Mouse (Mus musculus) midbrain, embryonic 11.5 days (tissue): ENCODE measurements at regions not wholly inside any gene's neighbourhood (a gene's known extent, or its start where the extent isn't known, plus 50 kb on each side); places are given as distances from the start of the nearest gene placed in this dataset.

ENCODE experiments used
- ATAC-seq: fragments of 200-750 bp; cut with Nextera tagmentation; 2 replicates; pipeline ENCODE4 v1.8.0; 2017; ENCODE audit warnings: moderate TSS enrichment, moderate library complexity; ENCODE audit not compliant: low FRiP score
- DNase-seq: peaks from one replicate; pipeline ENCODE4 v3.0.0; 2015; ENCODE audit warnings: low spot score; ENCODE audit errors: missing footprints
- H3K27ac ChIP-seq: fragments of 300-500 bp; sonication (generic); 2 replicates; pipeline ENCODE4 v1.5.1; 2014; ENCODE audit warnings: low read depth, low read length
- H3K27me3 ChIP-seq: fragments of 300-500 bp; sonication (generic); 2 replicates; pipeline ENCODE4 v1.6.1; 2014; ENCODE audit warnings: mild to moderate bottlenecking, low read length, moderate library complexity, mixed read lengths; ENCODE audit not compliant: control insufficient read depth, insufficient read depth
- H3K36me3 ChIP-seq: fragments of 300-500 bp; sonication (generic); 2 replicates; pipeline ENCODE4 v1.6.1; 2014; ENCODE audit warnings: mild to moderate bottlenecking, low read length, moderate library complexity, mixed read lengths; ENCODE audit not compliant: control insufficient read depth, insufficient read depth
- H3K4me1 ChIP-seq: fragments of 300-500 bp; sonication (generic); 2 replicates; pipeline ENCODE4 v1.6.1; 2014; ENCODE audit warnings: low read length; ENCODE audit not compliant: control insufficient read depth, insufficient read depth
- H3K4me2 ChIP-seq: fragments of 300-500 bp; sonication (generic); 2 replicates; pipeline ENCODE4 v1.6.1; 2014; ENCODE audit warnings: mild to moderate bottlenecking, moderate library complexity
- H3K4me3 ChIP-seq: fragments of 300-500 bp; sonication (generic); 2 replicates; pipeline ENCODE4 v1.5.1; 2014; ENCODE audit warnings: low read depth, low read length
- H3K9ac ChIP-seq: fragments of 300-500 bp; sonication (generic); 2 replicates; pipeline ENCODE4 v1.6.1; 2014; ENCODE audit warnings: low read length
- H3K9me3 ChIP-seq: fragments of 300-500 bp; sonication (generic); 2 replicates; pipeline ENCODE4 v1.6.1; 2016; ENCODE audit warnings: low read length; ENCODE audit not compliant: control insufficient read depth
- WGBS: fragments of 180-500 bp; shearing (Covaris S2); extraction: QIAGEN DNeasy Blood & Tissue Kit; methylation state at CpG from one replicate; pipeline ENCODE4 v1.1.7; 2014; 5-methylcytosine and 5-hydroxymethylcytosine counted together

GRCm38 (mm10) chr9:51476511-51477056 is 147.9 kb upstream of the 1810046K07Rik start:
- H3K27ac ChIP-seq, result no peak overlapping the region
- H3K27me3 ChIP-seq, result no peaks in the 10 kb centered on the region
- no peaks in the 10 kb centered on the region for H3K9me3 ChIP-seq
- H3K4me1 ChIP-seq, result no peaks in the 10 kb centered on the region
- H3K4me3 ChIP-seq, result no peak overlapping the region
- H3K36me3 ChIP-seq, result no peaks in the 10 kb centered on the region
- 70% methylated on average over 3 of the region's 3 CpGs for WGBS
- H3K4me2 ChIP-seq, result no peak overlapping the region
- no peak overlapping the region for H3K9ac ChIP-seq
- ATAC-seq, result no peak
- DNase-seq, result no peak

GRCm38 (mm10) chr9:51487840-51488239 is 159.1 kb upstream of the 1810046K07Rik start:
- DNase-seq, result no peak
- H3K36me3 ChIP-seq, result no peaks in the 10 kb centered on the region
- ATAC-seq, result no peak
- H3K4me3 ChIP-seq, result no peak overlapping the region
- H3K9me3 ChIP-seq, result no peaks in the 10 kb centered on the region
- no peak overlapping the region for H3K9ac ChIP-seq
- H3K27ac ChIP-seq, result no peak overlapping the region
- H3K4me1 ChIP-seq, result no peaks in the 10 kb centered on the region
- no peaks in the 10 kb centered on the region for H3K27me3 ChIP-seq
- WGBS, result 69% methylated on average over 3 of the region's 3 CpGs
- H3K4me2 ChIP-seq, result no peak overlapping the region

GRCm38 (mm10) chr9:51507265-51507913 is 178.7 kb upstream of the 1810046K07Rik start:
- ATAC-seq (no peak), DNase-seq (no peak)
- no peak overlapping the region for H3K4me2 ChIP-seq
- H3K9ac ChIP-seq, result no peak overlapping the region
- H3K4me1 ChIP-seq, result no peaks in the 10 kb centered on the region
- H3K27me3 ChIP-seq, result no peaks in the 10 kb centered on the region
- H3K27ac ChIP-seq, result no peak overlapping the region
- no peaks in the 10 kb centered on the region for H3K36me3 ChIP-seq
- no peaks in the 10 kb centered on the region for H3K9me3 ChIP-seq
- WGBS, result 88% methylated on average over 3 of the region's 3 CpGs
- H3K4me3 ChIP-seq, result no peak overlapping the region

GRCm38 (mm10) chr9:51517643-51518042 is 188.9 kb upstream of the 1810046K07Rik start:
- DNase-seq (no peak), ATAC-seq (no peak)
- Histone ChIP-seq H3K27ac (no peak overlapping the region), H3K27me3 (no peaks in the 10 kb centered on the region), H3K9me3 (no peaks in the 10 kb centered on the region), H3K4me1 (no peaks in the 10 kb centered on the region), H3K4me3 (no peak overlapping the region), H3K36me3 (no peaks in the 10 kb centered on the region), H3K9ac (no peak overlapping the region), H3K4me2 (no peak overlapping the region)
- 85% methylated on average over 2 of the region's 2 CpGs for WGBS

DNA sequence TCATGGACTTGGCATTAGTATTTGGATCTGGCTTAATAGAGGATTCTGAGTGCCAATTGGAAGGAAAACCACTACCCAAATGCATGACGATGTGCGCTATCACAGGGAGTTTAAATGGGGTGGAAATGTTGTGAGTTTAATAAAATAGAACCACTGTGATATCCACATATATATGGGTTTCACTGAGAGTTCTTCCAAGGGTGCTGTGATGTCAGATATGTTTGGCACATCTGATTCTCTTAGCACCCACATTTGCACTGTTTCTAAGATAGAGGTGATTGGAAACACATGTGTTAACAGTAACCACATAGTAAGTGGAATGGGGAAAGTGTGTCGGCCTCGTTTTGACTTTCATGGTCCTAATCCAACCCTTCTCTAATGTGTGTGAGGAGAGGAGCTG is 189.7 kb upstream of the 1810046K07Rik start:
- 87% methylated on average over 4 of the region's 4 CpGs for WGBS
- no peak overlapping the region for H3K4me2 ChIP-seq
- no peaks in the 10 kb centered on the region for H3K27me3 ChIP-seq
- H3K27ac ChIP-seq, result no peak overlapping the region
- no peak overlapping the region for H3K9ac ChIP-seq
- DNase-seq, result no peak
- H3K4me3 ChIP-seq, result no peak overlapping the region
- H3K4me1 ChIP-seq, result no peaks in the 10 kb centered on the region
- H3K9me3 ChIP-seq, result no peaks in the 10 kb centered on the region
- H3K36me3 ChIP-seq, result no peaks in the 10 kb centered on the region
- no peak for ATAC-seq

- Histone ChIP-seq H3K27me3 (no peaks in the 10 kb centered on the region), H3K9me3 (no peaks in the 10 kb centered on the region), H3K4me3 (no peak overlapping the region), H3K4me2 (no peak overlapping the region), H3K4me1 (no peaks in the 10 kb centered on the region), H3K36me3 (no peaks in the 10 kb centered on the region), H3K9ac (no peak overlapping the region), H3K27ac (no peak overlapping the region)
- ATAC-seq (no peak), DNase-seq (no peak)
Measured at GRCm38 (mm10) chr9:51523471-51523870, 194.8 kb upstream of the 1810046K07Rik start.

- H3K9me3 ChIP-seq, result no peaks in the 10 kb centered on the region
- no peak overlapping the region for H3K4me3 ChIP-seq
Measured at GRCm38 (mm10) chr9:51525906-51526305, 197.2 kb upstream of the 1810046K07Rik start.

GRCm38 (mm10) chr9:51538894-51539293 is 210.2 kb upstream of the 1810046K07Rik start:
- no peak overlapping the region for H3K4me3 ChIP-seq
- no peak for ATAC-seq
- no peak overlapping the region for H3K9ac ChIP-seq
- H3K36me3 ChIP-seq, result no peaks in the 10 kb centered on the region
- H3K4me2 ChIP-seq, result no peak overlapping the region
- H3K9me3 ChIP-seq, result no peaks in the 10 kb centered on the region
- WGBS, result 82% methylated on average over 2 of the region's 2 CpGs
- DNase-seq, result peak; percentile 14
- H3K27ac ChIP-seq, result no peak overlapping the region
- no peaks in the 10 kb centered on the region for H3K4me1 ChIP-seq
- H3K27me3 ChIP-seq, result no peaks in the 10 kb centered on the region

More at GRCm38 (mm10) chr9:51525906-51526305, 197.2 kb upstream of the 1810046K07Rik start:
- no peak overlapping the region for H3K27ac ChIP-seq
- H3K36me3 ChIP-seq, result no peaks in the 10 kb centered on the region
- no peak for ATAC-seq
- DNase-seq, result no peak
- 83% methylated on average over 4 of the region's 4 CpGs for WGBS
- no peak overlapping the region for H3K4me2 ChIP-seq
- no peak overlapping the region for H3K9ac ChIP-seq
- no peaks in the 10 kb centered on the region for H3K4me1 ChIP-seq
- no peaks in the 10 kb centered on the region for H3K27me3 ChIP-seq

DNA sequence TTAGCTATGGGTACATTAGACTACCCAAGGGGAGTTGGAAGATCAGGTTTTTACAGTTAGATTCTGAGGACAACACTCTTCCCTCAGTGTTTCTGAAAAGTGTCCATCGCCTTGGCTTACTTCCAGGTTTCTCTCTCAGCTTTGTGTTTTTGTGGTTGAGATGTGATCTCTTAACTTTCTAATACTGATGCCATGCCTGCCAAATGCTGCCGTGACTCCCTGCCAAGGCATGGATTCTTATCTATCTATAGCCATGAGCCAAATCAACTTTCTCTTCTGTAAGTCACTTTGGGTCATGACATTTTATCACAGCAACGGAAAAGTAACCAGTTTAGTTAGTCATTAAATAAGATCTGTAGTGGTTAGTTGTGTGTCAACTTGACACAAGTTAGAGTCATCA is 213.2 kb upstream of the 1810046K07Rik start:
- Histone ChIP-seq H3K36me3 (no peaks in the 10 kb centered on the region), H3K27me3 (no peaks in the 10 kb centered on the region), H3K27ac (no peak overlapping the region), H3K4me2 (no peak overlapping the region), H3K4me3 (no peak overlapping the region), H3K4me1 (no peaks in the 10 kb centered on the region), H3K9me3 (no peaks in the 10 kb centered on the region), H3K9ac (no peak overlapping the region)
- 95% methylated on average over 3 of the region's 3 CpGs for WGBS
- ATAC-seq (no peak), DNase-seq (no peak)
